In genomic region chrX:162829203-162829708, GRCm38 (mm10) we compare ENCODE assay signal across 7 mouse cellular contexts. TPM values are rescaled to one million over a fixed set of nuclear protein-coding genes. Genes with fewer than 3 reads are reported as not detected.
DNase-seq lines count a peak whose midpoint lies in the region; ATAC-seq and TF ChIP-seq lines count a peak whose summit lies in the region.

Gene Txlng (minus strand): TSS chrX:162829454.

- WGBS in embryonic facial prominence, embryonic 12.5 days, result 28% methylated on average over 37 of the region's 37 CpGs
- 2% methylated on average over 37 of the region's 37 CpGs for WGBS in kidney, adult 2 months
- 18% methylated on average over 37 of the region's 37 CpGs for WGBS in limb, embryonic 12.5 days
- 27% methylated on average over 37 of the region's 37 CpGs for WGBS in midbrain, embryonic 15.5 days
- WGBS in spleen, adult 2 months, result 26% methylated on average over 37 of the region's 37 CpGs

- H3K4me3 ChIP-seq in embryonic facial prominence, embryonic 12.5 days, result peak within 1 kb of the TSS; percentile 54
- peak within 1 kb of the TSS; percentile 96 for H3K4me3 ChIP-seq in kidney, adult 2 months (ENCODE audit: insufficient read depth, low read depth, low read length)
- H3K4me3 ChIP-seq in limb, embryonic 12.5 days (replicated peaks), result peak within 1 kb of the TSS; percentile 55
- H3K4me3 ChIP-seq in midbrain, embryonic 15.5 days, result peak within 1 kb of the TSS; percentile 59
- H3K4me3 ChIP-seq in spleen, adult 2 months (ENCODE audit: extremely low read depth, insufficient read depth, insufficient read length), result peak within 1 kb of the TSS; percentile 94

- TF ChIP-seq POLR2A in kidney, adult 2 months (IDR thresholded peaks at IDR 0.05; ENCODE audit: low read depth, low read length), result peak; percentile 75
- peak; percentile 72 for TF ChIP-seq POLR2A in spleen, adult 2 months (IDR thresholded peaks at IDR 0.05; ENCODE audit: low read depth, low read length)

- H3K4me1 ChIP-seq in embryonic facial prominence, embryonic 12.5 days, result no peaks in the 10 kb centered on the region
- H3K4me1 ChIP-seq in kidney, adult 2 months (ENCODE audit: control insufficient read depth, insufficient read depth, low read length), result no peaks in the 10 kb centered on the region
- H3K4me1 ChIP-seq in limb, embryonic 12.5 days (replicated peaks), result no peaks in the 10 kb centered on the region
- peaks cover 3% of the 10 kb centered on the region for H3K4me1 ChIP-seq in midbrain, embryonic 15.5 days
- H3K4me1 ChIP-seq in spleen, adult 2 months (ENCODE audit: control insufficient read depth, insufficient read depth, insufficient read length), result no peaks in the 10 kb centered on the region; the same call in 1 of the 2 replicates

- no peaks in the 10 kb centered on the region for H3K36me3 ChIP-seq in embryonic facial prominence, embryonic 12.5 days
- no peaks in the 10 kb centered on the region for H3K36me3 ChIP-seq in kidney, adult 2 months (ENCODE audit: control insufficient read depth, insufficient read depth, low read length)
- no peaks in the 10 kb centered on the region for H3K36me3 ChIP-seq in limb, embryonic 12.5 days
- H3K36me3 ChIP-seq in midbrain, embryonic 15.5 days (replicated peaks), result no peaks in the 10 kb centered on the region
- no peaks in the 10 kb centered on the region for H3K36me3 ChIP-seq in spleen, adult 2 months (ENCODE audit: control insufficient read depth, insufficient read depth, low read length)

- H3K27ac ChIP-seq in embryonic facial prominence, embryonic 12.5 days, result no peak within 1 kb of the TSS
- H3K27ac ChIP-seq in kidney, adult 2 months (ENCODE audit: insufficient read depth, low read depth, low read length), result peak within 1 kb of the TSS; percentile 60; the same call in 1 of the 2 replicates
- H3K27ac ChIP-seq in limb, embryonic 12.5 days, result no peak within 1 kb of the TSS
- H3K27ac ChIP-seq in midbrain, embryonic 15.5 days, result peak within 1 kb of the TSS; percentile 55; the same call in 1 of the 2 replicates
- H3K27ac ChIP-seq in spleen, adult 2 months (ENCODE audit: insufficient read depth, low read length), result peak within 1 kb of the TSS; percentile 85

- H3K9ac ChIP-seq in embryonic facial prominence, embryonic 12.5 days, result peak within 1 kb of the TSS; percentile 54
- peak within 1 kb of the TSS; percentile 59 for H3K9ac ChIP-seq in limb, embryonic 12.5 days (replicated peaks)
- H3K9ac ChIP-seq in midbrain, embryonic 15.5 days, result peak within 1 kb of the TSS; percentile 50

- peak within 1 kb of the TSS; percentile 83 for H3K4me2 ChIP-seq in embryonic facial prominence, embryonic 12.5 days (replicated peaks)
- H3K4me2 ChIP-seq in limb, embryonic 12.5 days, result peak within 1 kb of the TSS; percentile 83
- H3K4me2 ChIP-seq in midbrain, embryonic 15.5 days, result peak within 1 kb of the TSS; percentile 81

- peak; percentile 90 for DNase-seq in adrenal gland, postnatal 25 days
- DNase-seq in heart, adult 18-20 months, result peak; percentile 95 to 98
- peak; percentile 99 for DNase-seq in kidney, adult 2 months
- peak; percentile 91 to 92 for DNase-seq in spleen, adult 2 months (ENCODE audit: low read depth in 1 of 2, low spot score in 2 of 2)

- H3K27me3 ChIP-seq in embryonic facial prominence, embryonic 12.5 days, result no peaks in the 10 kb centered on the region
- no peaks in the 10 kb centered on the region for H3K27me3 ChIP-seq in kidney, adult 2 months (replicated peaks; ENCODE audit: control insufficient read depth, insufficient read depth, low read length)
- peaks cover 17% of the 10 kb centered on the region for H3K27me3 ChIP-seq in limb, embryonic 12.5 days
- H3K27me3 ChIP-seq in midbrain, embryonic 15.5 days (replicated peaks), result no peaks in the 10 kb centered on the region
- H3K27me3 ChIP-seq in spleen, adult 2 months (ENCODE audit: control insufficient read depth, insufficient read depth, low read length), result no peaks in the 10 kb centered on the region

- no peaks in the 10 kb centered on the region for H3K9me3 ChIP-seq in embryonic facial prominence, embryonic 12.5 days
- no peaks in the 10 kb centered on the region for H3K9me3 ChIP-seq in limb, embryonic 12.5 days
- no peaks in the 10 kb centered on the region for H3K9me3 ChIP-seq in midbrain, embryonic 15.5 days

- peak; percentile 99 for ATAC-seq in embryonic facial prominence, embryonic 12.5 days (ENCODE audit: insufficient number of reproducible peaks, insufficient read depth, low FRiP score, low TSS enrichment)
- peak; percentile 100 for ATAC-seq in limb, embryonic 12.5 days (ENCODE audit: insufficient number of reproducible peaks, insufficient read depth, low FRiP score, low TSS enrichment, low read depth)
- ATAC-seq in midbrain, embryonic 15.5 days (replicated peaks), result peak; percentile 99

- no peak for TF ChIP-seq CTCF in kidney, adult 2 months (conservative IDR thresholded peaks at IDR 0.05; ENCODE audit: insufficient read depth, insufficient read length, low read depth, low read length)
- no peak for TF ChIP-seq CTCF in spleen, adult 2 months (IDR thresholded peaks at IDR 0.05; ENCODE audit: extremely low read depth, insufficient read depth, insufficient read length, insufficient replicate concordance)

RNA-seq across cellular contexts. Expression of gene Txlng, which starts in this region (rescaled TPM):
- 24.0 and 29.5 TPM in 2 replicates for total RNA-seq in adrenal gland, postnatal 25 days (2021)
- 17.1 TPM in 2 replicates for polyA plus RNA-seq in embryonic facial prominence, embryonic 12.5 days (2016; fragmentation: Nextera tagmentation; extraction: Ambion mirVana)
- 1 to 10 TPM; 5.4 to 6.2 TPM for total RNA-seq in heart, adult 18-20 months (2021)
- polyA plus RNA-seq in kidney, adult 2 months (2012; rRNA removed), result 2.6 and 4.5 TPM in 2 replicates
- 15.2 and 18.1 TPM in 2 replicates for polyA plus RNA-seq in limb, embryonic 12.5 days (2016; fragmentation: Nextera tagmentation; extraction: Ambion mirVana)
- 11.5 and 11.6 TPM in 2 replicates for polyA plus RNA-seq in midbrain, embryonic 15.5 days (2015; fragmentation: Nextera tagmentation; extraction: Ambion mirVana)
- 1.3 and 1.8 TPM in 2 replicates for polyA plus RNA-seq in spleen, adult 2 months (2012; rRNA removed)

Comparison
In these comparisons a context has a peak if more than half of its experiments do, and no peak if none do; other contexts are left out.
1. H3K27ac ChIP-seq: peak in kidney, adult 2 months (single experiment), midbrain, embryonic 15.5 days (single experiment) and spleen, adult 2 months (single experiment); none in embryonic facial prominence, embryonic 12.5 days (single experiment) and limb, embryonic 12.5 days (single experiment).
2. Peak in every context shown above with its lines, with median percentiles within 50 percentile points of each other: DNase-seq, ATAC-seq, H3K4me2 ChIP-seq, H3K4me3 ChIP-seq and H3K9ac ChIP-seq.